19 mouse cellular contexts compared by ENCODE assay signal in genomic region chr10:109924136-109924535, GRCm38 (mm10).
DNase-seq lines count a peak whose midpoint lies in the region; ATAC-seq and TF ChIP-seq lines count a peak whose summit lies in the region.
"Had no signal": no experiment of that assay in that cellular context is flagged by ENCODE, and none has a peak within 500 bp of the region (broad histone marks: within the 10 kb centered on the region; RNA-seq: fewer than 3 reads in every experiment).

No protein-coding gene starts in this region.

- no peaks in the 10 kb centered on the region for H3K27me3 ChIP-seq in kidney, postnatal 0 days (ENCODE audit: insufficient read depth, low read length)
- H3K27me3 ChIP-seq in kidney, embryonic 15.5 days = no peaks in the 10 kb centered on the region
- H3K27me3 ChIP-seq in forebrain, embryonic 10.5 days (ENCODE audit: poor library complexity, severe bottlenecking) = no peaks in the 10 kb centered on the region
- H3K27me3 ChIP-seq: CH12.LX had no signal

- H3K36me3 ChIP-seq in kidney, postnatal 0 days (ENCODE audit: insufficient read depth, low read length) = no peaks in the 10 kb centered on the region
- no peaks in the 10 kb centered on the region for H3K36me3 ChIP-seq in kidney, embryonic 15.5 days
- no peaks in the 10 kb centered on the region for H3K36me3 ChIP-seq in forebrain, embryonic 10.5 days (replicated peaks)
- H3K36me3 ChIP-seq: G1E had no signal

- DNase-seq in kidney, postnatal 0 days (ENCODE audit: low spot score) = peak; percentile 30
- DNase-seq in forebrain, embryonic 10.5 days (ENCODE audit: extremely low spot score, low spot score) = no peak
- DNase-seq: adrenal gland, adult 2 months; adrenal gland, adult 8-10 months; adrenal gland, postnatal 10 days; adrenal gland, postnatal 14 days; adrenal gland, postnatal 25 days; adrenal gland, postnatal 36 days; B cell, adult 2 months; cerebellum, adult 11 months; cerebellum, adult 11-12 months; cerebellum, adult 18-20 months had no signal

- 62% methylated on average over 2 of the region's 2 CpGs for WGBS in kidney, postnatal 0 days
- 67% methylated on average over 2 of the region's 2 CpGs for WGBS in kidney, embryonic 15.5 days
- 89% methylated on average over 2 of the region's 2 CpGs for WGBS in forebrain, embryonic 10.5 days

- no peak overlapping the region for H3K4me2 ChIP-seq in kidney, postnatal 0 days (ENCODE audit: low read length)
- H3K4me2 ChIP-seq in kidney, embryonic 15.5 days = no peak overlapping the region

- no peaks in the 10 kb centered on the region for H3K9me3 ChIP-seq in kidney, postnatal 0 days (replicated peaks; ENCODE audit: low read length)
- H3K9me3 ChIP-seq in kidney, embryonic 15.5 days (replicated peaks) = no peaks in the 10 kb centered on the region
- H3K9me3 ChIP-seq in forebrain, embryonic 10.5 days = no peaks in the 10 kb centered on the region

- H3K4me3 ChIP-seq in kidney, postnatal 0 days (replicated peaks; ENCODE audit: low read depth, low read length) = no peak overlapping the region
- H3K4me3 ChIP-seq in kidney, embryonic 15.5 days (replicated peaks) = no peak overlapping the region
- no peak overlapping the region for H3K4me3 ChIP-seq in forebrain, embryonic 10.5 days

- H3K9ac ChIP-seq in kidney, postnatal 0 days (ENCODE audit: low read depth, low read length) = no peak overlapping the region
- no peak overlapping the region for H3K9ac ChIP-seq in kidney, embryonic 15.5 days

- TF ChIP-seq CTCF in kidney, postnatal 0 days (IDR thresholded peaks at IDR 0.05; ENCODE audit: low read depth) = no peak

- no peaks in the 10 kb centered on the region for H3K4me1 ChIP-seq in kidney, postnatal 0 days (replicated peaks; ENCODE audit: insufficient read depth, low read length)
- H3K4me1 ChIP-seq in kidney, embryonic 15.5 days = peaks cover 14% of the 10 kb centered on the region
- H3K4me1 ChIP-seq in forebrain, embryonic 10.5 days = peaks cover 18% of the 10 kb centered on the region

- H3K27ac ChIP-seq in kidney, postnatal 0 days = no peak overlapping the region
- H3K27ac ChIP-seq in kidney, embryonic 15.5 days = no peak overlapping the region
- no peak overlapping the region for H3K27ac ChIP-seq in forebrain, embryonic 10.5 days

- ATAC-seq in kidney, postnatal 0 days (replicated peaks; ENCODE audit: low FRiP score, low read depth) = no peak
- no peak for ATAC-seq in kidney, embryonic 15.5 days (replicated peaks; ENCODE audit: low FRiP score)
- ATAC-seq in hematopoietic stem cell, adult 5-6 weeks (replicated peaks in 1 of 2; ENCODE audit: insufficient read depth in 1 of 2, low FRiP score in 2 of 2, low TSS enrichment in 1 of 2, low read depth in 1 of 2, poor library complexity in 2 of 2, severe bottlenecking in 2 of 2) = peak; percentile 65 to 67
- ATAC-seq: activated CD4-positive, CD25-positive, alpha-beta regulatory T cell, adult 4 months; CD4-positive, CD25-positive, alpha-beta regulatory T cell, adult 4 months; Patski had no signal

Comparison
In these comparisons a context has a peak if more than half of its experiments do, and no peak if none do; other contexts are left out.
1. ATAC-seq: peak in hematopoietic stem cell, adult 5-6 weeks (2 of 2); none in kidney, postnatal 0 days (single experiment) and kidney, embryonic 15.5 days (single experiment).